Mouse (Mus musculus): ENCODE data around the gene Psg16.

DNA sequence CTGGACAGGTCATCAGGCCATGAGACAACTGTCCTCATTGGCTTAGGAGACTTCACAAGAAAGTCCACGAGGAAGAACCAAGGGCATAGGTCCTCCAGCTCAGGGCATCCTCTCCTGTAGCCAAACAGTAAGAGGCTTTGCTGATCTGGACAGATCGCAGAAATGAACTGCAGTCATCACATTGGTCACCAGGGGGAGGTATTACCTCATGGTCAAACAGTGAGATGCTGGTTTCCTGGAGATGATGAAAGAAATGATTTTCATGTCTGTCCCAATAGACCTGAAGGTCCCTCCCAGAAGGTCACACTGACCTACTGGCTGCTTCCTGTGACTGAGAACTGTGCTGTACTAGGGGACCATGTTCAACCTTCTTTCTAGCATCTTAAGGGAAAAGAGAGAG, 81.8 kb downstream of the Psg16 start:
- no peak for TF ChIP-seq POLR2A (IDR thresholded peaks at IDR 0.05; ENCODE audit: borderline replicate concordance, insufficient read depth, low read length)
- peak; percentile 36; the same call in 1 of the 2 replicates for TF ChIP-seq CTCF (IDR thresholded peaks at IDR 0.05; ENCODE audit: borderline replicate concordance, insufficient read depth, low read depth, low read length)

Data from cerebellum, adult 2 months (tissue).